Mouse (Mus musculus) left cerebral cortex, adult 2 months (tissue): ENCODE results near the gene Fermt2. TPM values are rescaled to one million over a fixed set of nuclear protein-coding genes. Genes with fewer than 3 reads are reported as not detected.

ENCODE experiments used
- DNase-seq, 2 experiments: peaks; one replicate each; pipeline ENCODE4 v3.0.0; 2021 to 2022; ENCODE audit warnings: low spot score in 2 of 2, mixed read lengths in 1 of 2; ENCODE audit errors: extremely low spot score in 1 of 2
- H3K27ac ChIP-seq: fragments of 200-600 bp; 2 replicates; pipeline ENCODE4 v1.8.1; 2022
- H3K4me3 ChIP-seq: fragments of 200-600 bp; 2 replicates; pipeline ENCODE4 v1.8.1; 2022
- CTCF ChIP-seq: fragments of 200-600 bp; IDR thresholded peaks from 2 replicates; pipeline ENCODE4 v1.8.1; 2022; ENCODE audit warnings: antibody characterized with exemption, mild to moderate bottlenecking, moderate library complexity
- intact Hi-C: fragments of 180-260 bp; cut with DNase I; formaldehyde crosslinking; loops from one replicate; pipeline ENCODE4 v1.15.1; 2025
- total RNA-seq, 2 experiments: library from RNA; stranded (reverse); gene quantifications; 2 replicates each; pipeline ENCODE4 v1.2.3; 2021

The Fermt2 gene
- total RNA-seq, 2 experiments from 2014 or later = 98.1 to 105 TPM

- Histone ChIP-seq H3K4me3 (no peak overlapping the region), H3K27ac (no peak overlapping the region)
- TF ChIP-seq CTCF = peak; percentile 60
- DNase-seq = no peak
- intact Hi-C loops = loop anchor here (5.0 kb wide), 1 partner anchor 51 kb away; no protein-coding TSS in a partner anchor
Measured at GRCm38 (mm10) chr14:45551121-45551768, 21.3 kb upstream of the Fermt2 start.

DNA sequence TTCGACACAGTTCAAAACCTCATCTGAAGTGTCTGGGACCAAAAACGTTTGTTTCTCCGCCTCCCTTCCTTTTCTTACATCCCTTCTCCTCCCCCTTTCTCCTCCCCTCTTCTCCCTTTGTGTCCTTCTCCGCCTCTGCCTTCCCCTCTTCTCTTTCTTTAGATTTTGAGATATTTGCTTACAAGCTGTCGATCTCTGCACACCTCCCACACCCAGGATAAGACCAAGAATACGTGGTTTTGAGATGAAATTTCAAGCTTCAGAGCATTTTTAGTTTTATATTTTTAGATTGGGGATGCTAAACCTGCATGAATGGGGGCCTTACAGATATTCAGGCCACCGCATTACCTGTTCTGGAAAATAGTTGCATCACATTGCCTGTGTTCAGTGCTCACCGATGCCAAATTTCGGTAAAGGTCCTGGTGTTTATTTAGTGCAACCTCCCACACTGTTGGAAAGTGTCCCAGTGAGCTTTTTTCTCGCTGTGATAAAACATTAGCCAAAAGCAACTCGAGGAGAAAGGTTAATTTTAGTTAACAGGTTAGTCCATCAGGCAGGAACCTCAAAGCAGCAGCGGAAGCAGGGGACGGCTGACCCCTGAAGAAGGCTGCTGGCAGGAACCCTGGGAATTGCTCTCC is 20.2 kb upstream of the Fermt2 start:
- TF ChIP-seq CTCF = no peak
- Histone ChIP-seq H3K4me3 (0 out of 2 replicates have a peak overlapping the region, but pooled peaks have one; percentile 5), H3K27ac (no peak overlapping the region)
- intact Hi-C loops = loop anchor here (1.0 to 5.0 kb wide), 2 partner anchors 21 to 52 kb away; no protein-coding TSS in a partner anchor
- no peak for DNase-seq

GRCm38 (mm10) chr14:45548118-45548517 is 18.2 kb upstream of the Fermt2 start:
- H3K27ac ChIP-seq = no peak overlapping the region
- intact Hi-C loops = no loop called here
- no peak overlapping the region for H3K4me3 ChIP-seq
- TF ChIP-seq CTCF = peak; percentile 10; the same call in 1 of the 2 replicates
- no peak for DNase-seq

DNA sequence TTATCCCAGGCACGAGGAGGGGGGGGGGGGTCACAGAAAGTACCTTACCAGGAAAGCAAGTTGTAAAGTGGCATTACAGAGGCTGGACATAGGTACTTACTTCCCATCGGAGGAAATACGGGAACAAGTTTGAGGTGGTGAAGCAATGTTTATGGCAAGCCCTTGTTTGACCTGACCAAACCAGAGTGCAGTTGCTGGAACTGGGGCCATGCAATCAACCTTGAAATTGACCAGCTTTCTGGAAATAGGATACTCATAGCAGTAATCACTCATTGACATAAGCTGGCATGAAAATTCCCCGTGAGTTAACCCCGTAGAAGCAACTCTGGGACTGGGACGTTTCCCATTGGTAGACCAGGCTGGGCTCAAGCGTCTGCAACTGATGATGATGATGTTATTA is 15.0 kb upstream of the Fermt2 start:
- Histone ChIP-seq H3K27ac (no peak overlapping the region), H3K4me3 (no peak overlapping the region)
- no peak for TF ChIP-seq CTCF
- intact Hi-C loops = no loop called here
- DNase-seq = no peak

GRCm38 (mm10) chr14:45544026-45544425 is 14.1 kb upstream of the Fermt2 start:
- intact Hi-C loops = no loop called here
- DNase-seq = no peak
- H3K27ac ChIP-seq = no peak overlapping the region
- TF ChIP-seq CTCF = no peak
- no peak overlapping the region for H3K4me3 ChIP-seq

- DNase-seq = peak in 1 of 2 experiments; percentile 56
- H3K27ac ChIP-seq = peak overlapping the region; percentile 62
- TF ChIP-seq CTCF = peak; percentile 81
- intact Hi-C loops = loop anchor here (1.0 kb wide), 1 partner anchor 117 kb away; no protein-coding TSS in a partner anchor
- no peak overlapping the region for H3K4me3 ChIP-seq
Measured at GRCm38 (mm10) chr14:45539659-45540468, 9.9 kb upstream of the Fermt2 start.

DNA sequence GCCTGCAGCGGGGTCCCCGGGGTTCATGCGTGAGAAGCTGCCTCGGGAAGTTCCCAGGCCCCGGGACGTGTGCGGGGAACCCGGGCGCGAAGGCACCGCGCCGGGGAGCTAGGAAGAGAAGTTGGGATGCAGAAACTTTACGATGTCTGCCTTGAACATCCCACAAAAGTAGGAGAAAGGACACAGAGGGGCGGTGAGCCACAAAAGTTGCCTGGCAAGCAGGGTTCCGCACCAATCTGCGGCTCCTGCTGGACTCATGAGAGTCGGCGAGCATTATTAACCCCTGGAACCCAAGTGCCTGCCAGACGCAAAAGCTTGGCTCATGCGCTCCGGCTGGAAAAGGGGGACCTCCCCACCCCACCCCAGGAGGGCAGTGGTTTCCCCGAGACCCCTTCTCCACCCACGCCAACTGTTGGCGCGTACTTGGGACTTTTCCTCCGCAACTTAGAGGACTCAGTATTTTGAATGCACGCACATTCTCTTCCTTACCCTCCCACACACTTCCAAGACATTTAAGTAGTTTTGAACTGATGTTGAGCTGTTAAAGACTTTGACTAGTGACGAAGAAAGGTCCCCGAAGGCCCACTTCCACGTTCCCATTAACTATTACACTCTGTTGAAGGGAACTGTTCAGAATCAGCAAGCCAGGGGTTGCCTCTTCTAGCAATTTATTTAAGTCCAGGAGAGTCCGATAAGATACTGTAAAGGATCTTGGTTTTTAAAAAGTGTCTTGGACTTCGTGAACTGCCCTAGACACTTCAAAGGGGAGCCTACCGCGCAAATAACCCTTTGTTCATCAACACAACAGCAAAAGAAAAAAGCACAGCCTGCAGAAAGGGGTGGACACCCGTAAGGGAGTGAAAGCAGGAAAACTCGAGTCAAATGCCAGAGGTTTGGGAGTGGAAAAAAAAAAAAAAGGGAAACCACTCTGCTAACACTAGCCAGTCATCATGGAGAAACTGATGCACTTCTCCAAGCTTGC is 737 bp upstream of the Fermt2 start:
- TF ChIP-seq CTCF = no peak
- peak in 1 of 2 experiments; percentile 34 for DNase-seq
- Histone ChIP-seq H3K4me3 (peak overlapping the region; percentile 90), H3K27ac (peak overlapping the region; percentile 94)
- intact Hi-C loops = loop anchor here (1.0 kb wide), 1 partner anchor 35 kb away; no protein-coding TSS in a partner anchor

GRCm38 (mm10) chr14:45528861-45529260 is 1.1 kb downstream of the Fermt2 start:
- peak overlapping the region; percentile 94 for H3K27ac ChIP-seq
- peak overlapping the region; percentile 90 for H3K4me3 ChIP-seq
- intact Hi-C loops = loop anchor here (1.0 to 5.0 kb wide), 3 partner anchors 14 to 67 kb away; no protein-coding TSS in a partner anchor
- no peak for TF ChIP-seq CTCF
- no peak for DNase-seq

DNA sequence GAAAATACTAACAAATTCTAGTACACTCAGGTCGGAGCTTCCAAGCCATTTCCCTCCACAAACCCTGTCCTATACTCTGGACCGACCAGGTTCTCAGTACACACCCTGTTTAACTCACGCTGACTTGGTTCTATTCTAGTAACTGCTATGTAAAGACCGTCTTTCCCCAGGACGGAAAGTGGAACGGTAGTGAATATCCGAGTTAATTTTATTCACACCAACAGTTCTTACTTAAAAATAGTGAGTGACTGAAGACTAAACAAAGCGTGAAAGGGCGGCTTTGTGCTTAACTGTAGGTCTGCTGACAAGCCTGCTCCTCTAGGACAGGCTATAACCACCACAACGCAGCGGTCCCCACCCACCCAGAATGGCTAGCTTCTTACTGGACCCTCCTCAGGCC is 14.1 kb downstream of the Fermt2 start:
- DNase-seq = no peak
- Histone ChIP-seq H3K4me3 (no peak overlapping the region), H3K27ac (no peak overlapping the region)
- no peak for TF ChIP-seq CTCF
- intact Hi-C loops = loop anchor here (2.0 kb wide), 1 partner anchor 13 kb away; no protein-coding TSS in a partner anchor

GRCm38 (mm10) chr14:45510787-45511186 is 19.1 kb downstream of the Fermt2 start:
- no peak for DNase-seq
- H3K27ac ChIP-seq = no peak overlapping the region
- no peak for TF ChIP-seq CTCF
- intact Hi-C loops = no loop called here
- H3K4me3 ChIP-seq = no peak overlapping the region

DNA sequence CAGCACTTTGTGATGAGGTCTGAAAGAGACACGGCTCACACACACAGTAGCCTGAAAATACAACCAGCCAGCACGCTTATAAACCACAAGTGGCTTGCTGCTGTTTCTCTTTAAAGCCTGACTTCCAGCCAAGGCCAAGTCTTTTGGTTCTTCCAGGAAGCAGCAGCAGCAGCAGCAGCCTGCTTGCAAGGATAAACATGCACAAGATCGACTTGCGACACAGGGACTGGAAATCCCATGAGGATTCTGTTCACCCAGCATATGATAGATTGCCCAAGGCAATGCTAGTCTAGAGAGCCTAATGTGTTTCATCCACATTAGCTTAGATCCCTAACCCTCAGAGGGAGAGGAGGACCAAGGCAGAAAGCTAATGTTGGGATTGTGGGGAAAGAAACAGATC is 22.0 kb downstream of the Fermt2 start:
- H3K4me3 ChIP-seq = no peak overlapping the region
- no peak for DNase-seq
- intact Hi-C loops = no loop called here
- peak overlapping the region; percentile 40; the same call in 1 of the 2 replicates for H3K27ac ChIP-seq
- TF ChIP-seq CTCF = no peak
